Mouse (Mus musculus) thymus, adult 2 months (tissue): ENCODE data around the gene Thbs3. TPM values are rescaled to one million over a fixed set of nuclear protein-coding genes. Genes with fewer than 3 reads are reported as not detected.

Source experiments
- DNase-seq: peaks from one replicate; pipeline ENCODE4 v3.0.0; 2021
- H3K27ac ChIP-seq: fragments of 200-500 bp; 2 replicates; pipeline ENCODE4 v1.5.1; 2012; ENCODE audit warnings: low read length, control low read depth; ENCODE audit not compliant: control insufficient read depth, insufficient read depth
- H3K27me3 ChIP-seq: fragments of 200-500 bp; 2 replicates; pipeline ENCODE4 v1.6.1; 2012; ENCODE audit warnings: mild to moderate bottlenecking, low read length, moderate library complexity, mixed read lengths; ENCODE audit not compliant: control insufficient read depth, insufficient read depth
- H3K36me3 ChIP-seq: fragments of 200-500 bp; 2 replicates; pipeline ENCODE4 v1.6.1; 2012; ENCODE audit warnings: mild to moderate bottlenecking, low read length, moderate library complexity; ENCODE audit not compliant: control insufficient read depth, insufficient read depth
- H3K4me1 ChIP-seq: fragments of 200-500 bp; replicated peaks from 2 replicates; pipeline ENCODE4 v1.6.1; 2012; ENCODE audit warnings: low read length; ENCODE audit not compliant: control insufficient read depth, insufficient read depth
- H3K4me3 ChIP-seq: fragments of 200-500 bp; 2 replicates; pipeline ENCODE4 v1.5.1; 2012; ENCODE audit warnings: mild to moderate bottlenecking, low read length, control low read depth, moderate library complexity; ENCODE audit not compliant: control insufficient read depth, insufficient read depth
- CTCF ChIP-seq: fragments of 200-500 bp; IDR thresholded peaks from 2 replicates; pipeline ENCODE4 v1.5.1; 2012; ENCODE audit warnings: mild to moderate bottlenecking, control low read depth, low read length, moderate library complexity, borderline replicate concordance; ENCODE audit not compliant: control insufficient read depth, poor library complexity, insufficient read depth; ENCODE audit errors: extremely low read depth
- POLR2A ChIP-seq: fragments of 200-500 bp; IDR thresholded peaks from 2 replicates; pipeline ENCODE4 v1.6.1; 2012; ENCODE audit warnings: mild to moderate bottlenecking, low read length, control low read depth, moderate library complexity; ENCODE audit not compliant: control insufficient read depth, poor library complexity, insufficient read depth; ENCODE audit errors: extremely low read depth
- WGBS: fragments of 180-500 bp; shearing (Covaris S2); methylation state at CpG from one replicate; pipeline ENCODE4 v1.1.7; 2018; 5-methylcytosine and 5-hydroxymethylcytosine counted together
- polyA plus RNA-seq: library from polyadenylated mRNA; depleted of rRNA; stranded (reverse); fragments of >200 nt; gene quantifications from 2 replicates; pipeline ENCODE4 v1.2.3, GENCODE M21; 2012

Gene Thbs3
- polyA plus RNA-seq, 1 experiment = 10.9 TPM

DNA sequence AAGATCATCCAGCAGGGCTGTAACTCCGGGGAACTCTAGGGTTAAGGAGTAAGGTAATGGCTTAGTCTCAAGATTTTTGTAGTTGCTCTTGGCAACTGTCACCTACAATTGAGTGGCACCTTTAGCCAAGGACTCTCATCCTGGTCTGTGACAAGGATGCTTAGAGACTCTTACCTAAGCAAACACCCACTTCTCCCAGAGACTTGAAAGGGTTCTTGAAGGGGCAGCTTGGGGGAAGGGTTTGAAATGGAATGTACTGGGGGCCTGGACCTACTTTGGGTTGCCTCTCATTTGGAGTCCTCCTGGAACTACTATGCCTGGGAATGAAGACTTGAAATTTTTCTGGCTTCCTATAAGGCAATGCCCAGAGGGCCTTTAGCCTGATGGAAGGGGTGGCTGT, 3.3 kb downstream of the Thbs3 start:
- Histone ChIP-seq H3K4me1 (peaks cover 3% of the 10 kb centered on the region), H3K4me3 (no peak overlapping the region), H3K27ac (no peak overlapping the region), H3K36me3 (no peaks in the 10 kb centered on the region), H3K27me3 (no peaks in the 10 kb centered on the region; the same call in 1 of the 2 replicates)
- no peak for DNase-seq
- TF ChIP-seq POLR2A = no peak
- no peak for TF ChIP-seq CTCF
- 92% methylated on average over 1 of the region's 1 CpGs for WGBS

- WGBS = 75% methylated on average over 8 of the region's 8 CpGs
- TF ChIP-seq CTCF = no peak
- no peak for TF ChIP-seq POLR2A
- Histone ChIP-seq H3K27me3 (no peaks in the 10 kb centered on the region; the same call in 1 of the 2 replicates), H3K27ac (no peak overlapping the region), H3K4me3 (no peak overlapping the region), H3K4me1 (no peaks in the 10 kb centered on the region; the same call in 1 of the 2 replicates), H3K36me3 (no peaks in the 10 kb centered on the region)
- DNase-seq = no peak
Observed at GRCm38 (mm10) chr3:89219546-89219945, 4.6 kb downstream of the Thbs3 start.

DNA sequence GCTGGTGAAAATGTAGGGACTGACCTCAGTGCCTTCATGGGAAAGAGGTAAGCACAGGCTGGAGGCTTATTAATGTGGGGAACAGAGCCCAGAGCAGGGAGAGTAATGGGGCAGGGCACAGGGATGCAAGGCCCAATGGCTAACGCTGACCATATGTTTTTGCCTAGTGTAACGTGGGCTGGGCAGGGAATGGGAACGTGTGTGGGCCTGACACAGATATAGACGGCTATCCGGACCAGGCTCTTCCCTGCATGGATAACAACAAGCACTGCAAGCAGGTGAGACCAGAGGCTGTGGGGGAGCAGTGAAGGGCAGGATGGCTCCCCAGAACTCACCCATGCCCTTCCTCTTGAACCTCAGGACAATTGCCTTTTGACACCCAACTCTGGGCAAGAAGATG, 6.2 kb downstream of the Thbs3 start:
- DNase-seq = no peak
- Histone ChIP-seq H3K4me3 (no peak overlapping the region), H3K36me3 (no peaks in the 10 kb centered on the region), H3K27me3 (no peaks in the 10 kb centered on the region), H3K27ac (no peak overlapping the region), H3K4me1 (no peaks in the 10 kb centered on the region)
- WGBS = 92% methylated on average over 5 of the region's 5 CpGs
- TF ChIP-seq CTCF = no peak
- no peak for TF ChIP-seq POLR2A

GRCm38 (mm10) chr3:89224796-89225195, 9.8 kb downstream of the Thbs3 start:
- TF ChIP-seq CTCF = no peak
- TF ChIP-seq POLR2A = no peak
- WGBS = 88% methylated on average over 11 of the region's 11 CpGs
- DNase-seq = no peak

GRCm38 (mm10) chr3:89225321-89225815, 10.4 kb downstream of the Thbs3 start:
- H3K27ac ChIP-seq = no peak overlapping the region
- WGBS = 91% methylated on average over 12 of the region's 12 CpGs
- TF ChIP-seq CTCF (no peak), POLR2A (no peak)
- H3K4me1 ChIP-seq = peaks cover 16% of the 10 kb centered on the region
- H3K4me3 ChIP-seq = no peak overlapping the region
- no peaks in the 10 kb centered on the region for H3K27me3 ChIP-seq
- no peaks in the 10 kb centered on the region for H3K36me3 ChIP-seq
- no peak for DNase-seq

More at GRCm38 (mm10) chr3:89224796-89225195, 9.8 kb downstream of the Thbs3 start:
- no peak overlapping the region for H3K27ac ChIP-seq
- H3K4me3 ChIP-seq = no peak overlapping the region
- no peaks in the 10 kb centered on the region for H3K36me3 ChIP-seq
- H3K4me1 ChIP-seq = peaks cover 16% of the 10 kb centered on the region
- no peaks in the 10 kb centered on the region for H3K27me3 ChIP-seq

DNA sequence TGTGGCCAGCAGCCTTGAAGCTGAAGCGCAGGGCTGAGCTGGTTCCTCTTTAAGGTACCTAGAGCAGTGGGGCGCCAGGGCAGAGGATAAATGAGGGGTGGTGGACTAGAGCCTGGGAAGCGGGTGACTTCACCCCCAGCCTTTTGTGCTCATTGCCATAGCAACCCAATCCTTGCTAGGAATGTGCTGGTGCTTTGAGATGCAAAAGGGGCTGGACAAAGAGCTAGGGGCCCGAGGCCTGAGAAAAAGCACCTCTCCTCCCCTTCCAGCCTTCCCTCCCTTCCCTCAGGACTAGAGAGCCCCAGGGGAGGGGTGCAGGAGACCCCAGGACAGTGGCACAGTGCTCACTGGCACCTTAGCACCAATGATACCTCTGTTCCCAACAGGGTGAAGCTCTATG, 10.9 kb downstream of the Thbs3 start:
- no peak for TF ChIP-seq CTCF
- TF ChIP-seq POLR2A = no peak
- Histone ChIP-seq H3K4me1 (peaks cover 16% of the 10 kb centered on the region), H3K27me3 (no peaks in the 10 kb centered on the region), H3K4me3 (no peak overlapping the region), H3K36me3 (no peaks in the 10 kb centered on the region), H3K27ac (no peak overlapping the region)
- DNase-seq = no peak
- 71% methylated on average over 4 of the region's 4 CpGs for WGBS

- H3K4me3 ChIP-seq = no peak overlapping the region
- DNase-seq = no peak
- H3K36me3 ChIP-seq = no peaks in the 10 kb centered on the region
- H3K27me3 ChIP-seq = no peaks in the 10 kb centered on the region
- WGBS = 95% methylated on average over 11 of the region's 11 CpGs
- TF ChIP-seq POLR2A (no peak), CTCF (no peak)
- H3K4me1 ChIP-seq = peaks cover 16% of the 10 kb centered on the region
- no peak overlapping the region for H3K27ac ChIP-seq
Observed at GRCm38 (mm10) chr3:89226361-89226760, 11.4 kb downstream of the Thbs3 start.
